Mouse (Mus musculus) heart, adult 18-20 months (tissue): ENCODE data around the gene Tom1l2. TPM values are rescaled to one million over a fixed set of nuclear protein-coding genes. Genes with fewer than 3 reads are reported as not detected.

Experiments
- DNase-seq, 2 experiments: peaks; one replicate each; pipeline ENCODE4 v3.0.0; 2021 to 2022; ENCODE audit warnings: mixed read lengths in 1 of 2
- total RNA-seq, 2 experiments: library from RNA; stranded (reverse); gene quantifications; 2 replicates each; pipeline ENCODE4 v1.2.3; 2021

The Tom1l2 gene
- total RNA-seq, 2 experiments from 2014 or later: 107 to 116 TPM

GRCm38 (mm10) chr11:60205026-60205425 is 147.7 kb downstream of the Tom1l2 start:
- no peak for DNase-seq

DNA sequence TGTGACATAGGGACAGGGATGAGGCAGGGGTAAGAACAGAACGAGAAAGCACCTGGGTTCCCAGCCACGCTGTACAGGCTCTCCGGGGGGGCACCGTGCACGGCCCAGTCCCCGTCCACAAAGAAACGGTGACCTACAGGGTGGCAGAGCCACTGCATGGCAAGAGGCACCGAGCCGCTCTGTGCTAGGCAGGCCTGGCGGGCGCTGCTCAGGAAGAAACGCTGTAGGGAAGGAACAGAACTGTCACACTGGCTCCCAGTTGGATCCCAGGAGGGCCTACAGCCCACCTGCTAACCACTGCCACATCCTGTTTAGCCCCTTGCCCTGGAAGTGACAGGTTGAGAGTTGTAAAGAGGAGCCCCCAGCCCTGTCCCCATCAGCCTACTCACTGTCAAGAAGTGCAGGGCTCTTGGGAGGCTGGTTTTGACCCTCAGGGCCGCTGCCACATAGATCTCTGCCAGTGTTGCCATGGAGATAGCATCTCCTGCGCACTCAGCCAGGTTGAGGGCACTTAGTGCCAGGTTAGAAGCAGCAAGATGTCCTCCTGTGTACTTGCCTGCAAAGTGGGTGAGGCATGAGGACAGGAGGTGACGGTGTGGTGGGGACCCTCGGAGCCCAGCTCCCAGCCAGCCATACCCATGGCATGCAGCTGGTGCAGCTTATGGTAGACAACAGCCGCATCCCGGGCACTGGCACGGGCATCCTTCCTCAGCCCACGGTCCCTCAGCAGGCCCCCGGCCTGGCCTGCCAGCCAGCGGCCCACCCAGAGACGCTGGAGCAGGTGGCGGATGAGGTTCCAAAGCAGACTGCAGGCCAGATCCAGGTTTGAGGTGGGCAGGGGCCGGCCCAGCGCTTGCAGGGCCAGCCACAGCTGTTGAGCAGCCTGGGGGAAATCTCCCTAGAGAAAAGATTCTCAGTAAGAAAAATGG is 149.7 kb downstream of the Tom1l2 start:
- no peak for DNase-seq

- DNase-seq: no peak
These were observed 152.3 kb downstream of the Tom1l2 start for GRCm38 (mm10) chr11:60200384-60200783.

- peak; percentile 89 to 97 for DNase-seq
These were observed 153.0 kb downstream of the Tom1l2 start for GRCm38 (mm10) chr11:60199702-60200184.

- no peak for DNase-seq
These were observed 154.1 kb downstream of the Tom1l2 start for GRCm38 (mm10) chr11:60198651-60199050.

DNA sequence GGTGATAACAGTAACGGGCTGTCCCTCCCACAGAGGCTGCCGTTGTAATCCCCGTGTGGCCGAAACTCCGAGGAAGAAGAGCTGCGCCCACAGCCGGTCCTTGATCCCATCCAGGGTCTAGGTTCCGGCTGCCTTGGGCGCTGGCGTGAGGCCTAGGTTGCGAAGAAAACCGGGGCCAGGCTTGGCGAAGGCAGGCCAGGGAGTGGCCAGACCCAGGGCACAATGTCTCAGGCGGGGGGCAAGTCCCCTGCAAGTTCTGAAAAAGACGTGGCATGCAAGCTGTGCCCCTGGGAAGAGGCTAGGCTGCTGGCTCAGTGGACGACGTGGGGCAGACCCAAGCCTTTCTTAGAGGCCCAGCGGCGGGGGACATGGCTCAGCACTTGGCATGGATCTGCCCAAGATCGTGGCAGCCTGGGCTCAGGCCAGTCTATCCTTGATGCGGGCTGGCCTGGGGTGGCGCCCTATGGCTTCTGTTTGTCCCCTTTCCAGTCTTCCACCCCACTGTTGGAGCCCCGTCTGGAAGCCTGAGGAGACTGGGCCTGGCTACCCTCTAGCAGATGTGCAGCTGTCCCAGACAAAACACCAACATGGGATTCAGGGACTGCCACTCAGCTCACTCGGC is 154.6 kb downstream of the Tom1l2 start:
- DNase-seq: no peak

DNA sequence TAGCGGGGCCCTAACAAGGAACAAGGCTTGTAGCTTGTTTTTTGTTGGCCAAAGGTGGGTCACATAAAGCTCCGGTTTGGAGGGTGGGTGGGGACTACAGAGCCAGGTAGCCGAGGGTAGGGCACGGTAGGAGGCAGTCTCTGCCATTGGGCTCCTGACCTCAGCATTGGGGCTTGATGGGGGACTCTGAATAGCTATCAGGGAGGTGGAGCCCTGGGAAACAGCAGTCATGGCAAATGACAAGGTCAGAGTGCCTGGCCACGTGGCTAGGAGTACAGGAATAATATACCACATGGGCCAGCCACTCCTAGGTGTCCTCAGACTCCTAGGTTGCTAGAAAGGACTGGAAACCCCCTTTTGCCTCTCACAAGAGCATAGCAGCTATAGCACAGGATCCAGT is 156.4 kb downstream of the Tom1l2 start:
- DNase-seq: no peak

DNA sequence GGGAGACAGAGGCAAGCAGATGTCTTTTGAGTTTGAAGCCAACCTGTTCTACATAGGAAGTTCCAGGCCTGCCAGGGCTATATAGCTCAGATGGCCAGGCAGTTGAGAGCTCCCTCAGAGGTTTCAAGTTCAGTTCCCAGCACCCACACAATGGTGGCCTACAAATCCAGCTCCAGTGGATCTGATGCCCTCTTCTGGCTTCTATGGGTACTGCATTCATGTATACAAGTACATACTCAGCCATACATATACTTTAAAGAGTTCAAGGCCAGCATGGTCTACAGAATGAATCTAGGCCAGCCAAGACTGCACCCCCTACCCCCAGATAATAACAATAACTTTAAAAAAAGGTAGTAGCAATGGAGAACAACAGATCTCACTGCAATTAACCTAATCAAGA is 157.6 kb downstream of the Tom1l2 start:
- no peak for DNase-seq

DNA sequence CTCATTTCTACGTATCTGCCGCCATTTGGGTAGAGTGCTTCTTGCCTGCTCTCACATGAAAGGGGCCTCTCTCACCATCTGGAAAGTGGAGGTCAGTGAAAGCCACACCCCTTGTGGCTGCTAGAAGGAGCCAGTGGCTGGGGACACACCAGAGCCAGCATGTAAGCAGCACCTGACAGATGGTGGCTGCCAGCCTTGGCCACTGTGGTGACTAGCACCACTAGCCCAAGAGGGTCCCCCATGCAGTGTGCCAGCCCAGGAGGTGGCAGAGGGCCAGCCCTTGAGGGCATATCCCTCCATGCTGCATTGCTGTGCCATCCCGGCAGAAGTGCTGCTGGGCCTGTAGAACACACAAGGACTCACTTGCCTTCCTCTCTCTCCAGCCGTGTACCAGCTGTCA is 159.1 kb downstream of the Tom1l2 start:
- DNase-seq: no peak

GRCm38 (mm10) chr11:60192534-60192933 is 160.2 kb downstream of the Tom1l2 start:
- no peak for DNase-seq

DNA sequence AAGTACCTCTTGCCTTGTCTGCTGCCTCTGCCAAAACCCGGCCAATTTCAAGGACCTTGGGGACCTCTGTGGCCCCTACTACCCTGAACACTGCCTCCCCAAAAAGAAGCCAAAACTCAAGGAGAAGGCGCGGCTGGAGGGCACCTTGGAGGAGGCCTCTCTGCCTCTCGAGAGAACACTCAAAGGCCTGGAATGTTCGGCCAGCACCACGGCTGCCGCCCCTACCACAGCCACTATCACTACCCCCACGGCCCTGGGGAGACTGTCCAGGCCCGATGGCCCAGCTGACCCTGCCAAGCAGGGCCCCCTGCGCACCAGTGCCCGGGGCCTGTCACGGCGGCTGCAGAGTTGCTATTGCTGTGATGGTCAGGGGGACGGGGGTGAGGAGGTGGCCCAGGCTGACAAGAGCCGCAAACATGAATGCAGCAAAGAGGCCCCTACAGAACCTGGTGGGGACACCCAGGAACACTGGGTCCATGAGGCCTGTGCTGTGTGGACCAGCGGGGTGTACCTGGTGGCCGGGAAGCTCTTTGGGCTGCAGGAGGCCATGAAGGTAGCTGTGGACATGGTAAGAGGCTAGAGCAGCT is 162.6 kb downstream of the Tom1l2 start:
- DNase-seq: no peak

DNA sequence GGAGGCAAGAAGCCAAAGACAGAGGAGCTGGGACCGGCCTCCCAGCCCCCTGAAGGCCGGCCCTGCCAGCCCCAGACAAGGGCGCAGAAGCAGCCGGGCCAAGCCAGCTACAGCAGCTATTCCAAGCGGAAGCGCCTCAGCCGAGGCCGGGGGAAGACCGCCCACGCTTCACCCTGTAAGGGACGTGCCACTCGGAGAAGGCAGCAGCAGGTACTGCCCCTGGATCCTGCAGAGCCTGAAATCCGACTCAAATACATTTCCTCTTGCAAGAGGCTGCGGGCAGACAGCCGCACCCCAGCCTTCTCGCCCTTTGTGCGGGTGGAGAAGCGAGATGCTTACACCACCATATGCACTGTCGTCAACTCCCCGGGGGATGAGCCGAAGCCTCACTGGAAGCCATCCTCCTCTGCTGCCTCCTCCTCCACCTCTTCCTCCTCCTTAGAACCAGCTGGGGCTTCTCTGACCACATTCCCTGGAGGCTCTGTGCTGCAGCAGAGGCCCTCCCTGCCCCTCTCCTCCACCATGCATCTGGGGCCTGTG is 163.1 kb downstream of the Tom1l2 start:
- DNase-seq: peak in 1 of 2 experiments; percentile 72

DNA sequence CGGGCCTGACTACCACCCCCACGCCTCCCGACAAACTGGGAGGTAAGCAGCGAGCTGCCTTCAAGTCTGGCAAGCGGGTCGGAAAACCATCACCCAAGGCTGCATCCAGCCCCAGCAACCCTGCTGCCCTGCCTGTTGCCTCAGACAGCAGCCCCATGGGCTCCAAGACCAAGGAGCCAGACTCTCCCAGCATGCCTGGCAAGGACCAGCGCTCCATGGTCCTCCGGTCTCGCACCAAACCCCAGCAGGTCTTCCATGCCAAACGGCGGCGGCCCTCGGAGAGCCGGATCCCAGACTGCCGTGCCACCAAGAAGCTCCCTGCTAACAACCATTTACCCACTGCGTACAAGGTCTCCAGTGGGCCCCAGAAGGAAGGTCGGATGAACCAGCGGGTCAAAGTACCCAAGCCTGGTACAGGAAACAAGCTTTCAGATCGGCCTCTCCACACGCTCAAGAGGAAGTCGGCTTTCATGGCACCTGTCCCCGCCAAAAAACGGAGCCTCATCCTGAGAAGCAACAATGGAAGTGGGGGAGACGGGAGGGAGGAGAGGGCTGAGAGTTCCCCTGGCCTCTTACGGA is 164.3 kb downstream of the Tom1l2 start:
- DNase-seq: no peak

DNA sequence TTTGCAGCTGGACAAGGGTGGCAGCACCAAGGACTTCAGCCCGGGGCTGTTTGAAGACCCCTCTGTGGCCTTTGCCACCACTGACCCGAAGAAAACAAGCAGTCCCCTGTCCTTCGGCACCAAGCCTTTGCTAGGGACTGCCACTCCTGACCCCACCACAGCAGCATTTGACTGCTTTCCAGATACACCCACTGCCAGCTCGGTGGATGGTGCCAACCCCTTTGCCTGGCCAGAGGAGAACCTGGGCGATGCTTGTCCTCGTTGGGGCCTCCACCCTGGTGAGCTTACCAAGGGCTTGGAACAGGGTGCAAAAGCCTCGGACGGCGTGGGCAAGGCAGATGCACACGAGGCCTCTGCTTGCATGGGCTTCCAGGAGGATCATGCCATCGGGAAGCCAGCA is 165.6 kb downstream of the Tom1l2 start:
- DNase-seq: no peak

- DNase-seq: peak in 1 of 2 experiments; percentile 53
These were observed 167.1 kb downstream of the Tom1l2 start for GRCm38 (mm10) chr11:60185396-60186231.

DNA sequence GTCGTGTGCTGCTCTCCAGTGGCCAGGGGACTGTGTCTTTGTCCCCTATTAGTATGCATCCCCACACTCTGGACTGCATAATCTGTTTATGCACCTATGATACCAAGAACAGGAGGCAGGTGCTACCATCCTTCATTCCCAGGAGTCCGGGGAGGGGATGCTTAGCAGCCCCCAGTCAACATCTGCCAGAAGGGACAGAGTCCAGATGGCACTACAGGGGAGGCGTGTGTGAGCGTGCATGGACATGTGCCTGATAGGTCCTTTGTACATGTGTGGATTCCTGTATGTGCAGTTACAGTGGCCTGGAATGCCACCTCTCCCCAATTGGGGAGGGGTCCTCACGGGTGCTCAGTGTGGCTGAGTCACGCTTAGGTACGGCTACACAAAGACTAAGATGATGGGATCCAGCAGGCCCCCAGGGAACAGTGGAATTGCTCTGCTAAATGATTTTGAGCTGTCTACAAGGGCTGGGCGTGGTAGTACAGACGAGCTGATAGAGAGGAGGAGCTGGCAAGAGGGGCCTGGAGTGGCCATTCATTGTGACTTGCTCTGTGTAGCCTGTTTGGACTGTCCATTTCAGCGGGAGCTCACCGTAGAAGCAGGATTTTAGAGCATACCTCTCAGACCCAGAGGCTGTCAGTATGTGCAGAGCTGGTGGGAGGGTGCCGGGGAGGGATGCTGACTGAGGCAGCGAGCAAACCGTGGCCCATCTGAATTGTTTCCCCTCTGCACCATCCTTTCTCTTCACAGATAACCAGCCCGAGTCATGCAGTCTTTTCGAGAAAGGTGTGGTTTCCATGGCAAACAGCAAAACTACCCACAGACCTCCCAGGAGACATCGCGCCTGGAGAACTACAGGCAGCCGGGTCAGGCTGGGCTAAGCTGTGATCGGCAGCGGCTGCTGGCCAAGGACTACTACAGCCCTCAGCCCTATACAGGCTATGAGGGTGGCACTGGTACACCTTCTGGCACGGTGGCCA is 168.1 kb downstream of the Tom1l2 start:
- no peak for DNase-seq

DNA sequence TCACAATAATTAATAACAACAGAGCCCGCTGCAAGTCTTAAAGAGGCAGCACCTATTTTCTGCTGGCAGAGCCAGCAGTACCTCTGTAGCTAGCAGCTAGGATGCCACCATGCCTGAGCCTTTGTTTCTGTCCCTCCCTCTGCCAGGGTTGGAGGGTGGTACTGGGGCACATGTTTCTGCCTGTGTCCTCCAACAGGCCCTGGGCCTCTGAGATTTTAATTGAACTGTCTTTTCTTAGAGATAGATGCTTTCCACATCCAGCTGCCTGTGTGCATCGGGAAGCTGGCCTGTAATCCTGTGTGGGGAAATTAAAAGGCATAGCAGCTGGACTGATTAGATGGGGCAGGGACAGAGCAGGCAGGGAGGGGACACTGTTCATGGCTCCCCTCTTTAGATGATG is 170.0 kb downstream of the Tom1l2 start:
- DNase-seq: no peak

DNA sequence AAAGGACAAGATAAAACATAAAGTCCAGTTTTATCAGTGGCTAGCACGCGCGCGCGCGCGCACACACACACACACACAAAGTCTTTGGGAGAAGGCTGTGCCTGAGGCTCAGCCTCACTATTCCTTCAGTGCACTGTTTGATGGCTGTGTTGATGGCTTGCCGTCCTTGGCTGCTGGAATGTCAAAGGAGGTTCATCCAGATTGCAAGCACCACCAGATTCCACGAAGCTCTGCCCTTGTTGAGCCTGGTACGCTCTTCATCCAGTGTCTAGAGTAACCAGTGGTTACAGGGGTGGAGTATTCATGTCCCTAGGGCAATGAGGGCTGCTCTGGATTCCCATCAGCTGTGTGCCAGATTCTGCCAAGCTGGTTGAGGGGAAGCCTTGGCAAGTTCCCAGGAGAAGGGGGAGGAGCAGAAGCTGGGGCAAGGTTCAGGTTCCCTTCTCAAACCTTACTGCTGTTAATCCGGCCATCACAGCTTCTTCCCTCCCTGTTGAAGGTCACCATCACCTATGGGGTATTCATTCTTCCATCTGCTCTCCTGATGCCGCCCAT is 170.5 kb downstream of the Tom1l2 start:
- DNase-seq: no peak

DNA sequence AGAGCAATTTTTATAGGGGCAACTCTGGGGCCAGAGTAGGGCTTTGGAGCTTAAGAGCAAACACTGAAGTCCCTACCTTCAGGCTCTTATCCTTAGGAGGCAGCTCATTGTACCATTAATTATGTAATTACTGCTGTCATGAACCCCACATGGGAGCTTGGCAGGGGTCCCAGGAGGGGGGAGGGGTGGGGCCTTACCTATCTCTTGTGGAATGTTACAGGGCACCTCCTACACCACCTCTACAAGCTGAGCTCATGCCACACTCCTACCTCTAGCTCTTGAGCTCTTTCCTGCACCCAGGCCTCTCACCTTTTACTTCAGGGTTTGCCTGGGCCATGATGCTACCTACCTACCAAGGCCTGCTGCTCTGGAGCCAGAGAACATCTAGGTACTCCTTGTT is 174.2 kb downstream of the Tom1l2 start:
- DNase-seq: no peak

DNA sequence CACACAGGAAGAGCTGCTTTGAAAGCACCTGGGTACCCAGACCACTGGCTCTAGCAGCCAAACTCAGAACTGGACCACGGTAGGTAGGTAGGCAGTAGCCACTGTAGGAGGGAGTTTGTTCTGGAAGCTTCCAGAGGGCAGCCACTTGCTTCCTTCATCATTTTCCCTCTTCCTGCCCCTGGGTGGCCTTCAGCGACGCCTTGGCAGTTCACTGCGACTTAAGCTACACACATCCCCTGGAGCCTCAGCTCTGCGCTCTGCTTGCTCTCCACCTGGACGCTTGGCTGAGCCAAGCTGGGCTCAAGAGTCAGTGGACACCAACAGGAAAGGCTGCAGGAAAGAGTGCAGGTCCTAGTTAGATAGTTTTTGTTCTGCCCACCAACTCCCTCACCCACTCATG is 174.7 kb downstream of the Tom1l2 start:
- no peak for DNase-seq
